Mouse (Mus musculus): ENCODE results near the gene Slc13a2.

- no peak for TF ChIP-seq CTCF (IDR thresholded peaks at IDR 0.05; ENCODE audit: borderline replicate concordance, extremely low read depth, insufficient read depth, insufficient read length)
- no peak for TF ChIP-seq POLR2A (IDR thresholded peaks at IDR 0.05; ENCODE audit: borderline replicate concordance, extremely low read depth, insufficient read depth, insufficient read length, poor library complexity, severe bottlenecking)
Observed at GRCm38 (mm10) chr11:78380996-78381395, 41.0 kb downstream of the Slc13a2 start.

Data from brain, embryonic 14.5 days (tissue).